Mouse (Mus musculus) adrenal gland, postnatal 10 days (tissue): ENCODE data around the gene Nob1. TPM values are rescaled to one million over a fixed set of nuclear protein-coding genes. Genes with fewer than 3 reads are reported as not detected.

ENCODE experiments used
- DNase-seq: peaks from one replicate; pipeline ENCODE4 v3.0.0; 2021; ENCODE audit warnings: mixed read lengths
- total RNA-seq, 2 experiments: library from RNA; stranded (reverse); gene quantifications; 2 replicates each; pipeline ENCODE4 v1.2.3; 2021

Gene Nob1
- total RNA-seq, 2 experiments from 2014 or later: 29.4 to 30.6 TPM

- DNase-seq: peak; percentile 85
Measured at GRCm38 (mm10) chr8:107435962-107436831, 11.3 kb upstream of the Nob1 start, which contains the start of gene Wwp2. Gene Wwp2 (plus strand): TSS chr8:107436365.

GRCm38 (mm10) chr8:107435421-107435961 is 10.6 kb upstream of the Nob1 start:
- no peak for DNase-seq

GRCm38 (mm10) chr8:107430821-107431220 is 6.0 kb upstream of the Nob1 start:
- no peak for DNase-seq

GRCm38 (mm10) chr8:107425230-107425597 is 363 bp upstream of the Nob1 start:
- DNase-seq: no peak

GRCm38 (mm10) chr8:107424176-107424575 is 675 bp downstream of the Nob1 start:
- DNase-seq: no peak

- no peak for DNase-seq
Measured at GRCm38 (mm10) chr8:107417001-107417400, 7.8 kb downstream of the Nob1 start.

GRCm38 (mm10) chr8:107413881-107414280 is 11.0 kb downstream of the Nob1 start:
- no peak for DNase-seq

- DNase-seq: no peak
Measured at GRCm38 (mm10) chr8:107412552-107412951, 12.3 kb downstream of the Nob1 start.

GRCm38 (mm10) chr8:107411391-107411790 is 13.5 kb downstream of the Nob1 start:
- no peak for DNase-seq

GRCm38 (mm10) chr8:107405935-107406334 is 18.9 kb downstream of the Nob1 start:
- no peak for DNase-seq

GRCm38 (mm10) chr8:107404057-107404456 is 20.8 kb downstream of the Nob1 start:
- no peak for DNase-seq

- peak; percentile 83 for DNase-seq
Measured at GRCm38 (mm10) chr8:107403038-107403781, 21.6 kb downstream of the Nob1 start, which contains the start of gene Nqo1. Gene Nqo1 (minus strand): TSS chr8:107403206.

- no peak for DNase-seq
Measured at GRCm38 (mm10) chr8:107401866-107402265, 23.0 kb downstream of the Nob1 start.

- DNase-seq: no peak
Measured at GRCm38 (mm10) chr8:107399495-107399894, 25.4 kb downstream of the Nob1 start.

- no peak for DNase-seq
Measured at GRCm38 (mm10) chr8:107397665-107398064, 27.2 kb downstream of the Nob1 start.

- DNase-seq: peak; percentile 62
Measured at GRCm38 (mm10) chr8:107396106-107396670, 28.7 kb downstream of the Nob1 start.

- DNase-seq: no peak
Measured at GRCm38 (mm10) chr8:107395397-107395796, 29.5 kb downstream of the Nob1 start.

GRCm38 (mm10) chr8:107391136-107391516 is 33.7 kb downstream of the Nob1 start:
- no peak for DNase-seq

GRCm38 (mm10) chr8:107390476-107391135 is 34.2 kb downstream of the Nob1 start:
- DNase-seq: no peak

GRCm38 (mm10) chr8:107389557-107389956 is 35.3 kb downstream of the Nob1 start:
- DNase-seq: peak; percentile 92

GRCm38 (mm10) chr8:107387861-107388260 is 37.0 kb downstream of the Nob1 start:
- DNase-seq: peak; percentile 72

GRCm38 (mm10) chr8:107386642-107387041 is 38.2 kb downstream of the Nob1 start:
- DNase-seq: no peak
